Mouse (Mus musculus): ENCODE results near the gene Fbxo46. TPM values are rescaled to one million over a fixed set of nuclear protein-coding genes. Genes with fewer than 3 reads are reported as not detected.

Fbxo46 gene
- total and polyA plus RNA-seq, 2 experiments from 2014 or later = 6.2 to 13.1 TPM

DNA sequence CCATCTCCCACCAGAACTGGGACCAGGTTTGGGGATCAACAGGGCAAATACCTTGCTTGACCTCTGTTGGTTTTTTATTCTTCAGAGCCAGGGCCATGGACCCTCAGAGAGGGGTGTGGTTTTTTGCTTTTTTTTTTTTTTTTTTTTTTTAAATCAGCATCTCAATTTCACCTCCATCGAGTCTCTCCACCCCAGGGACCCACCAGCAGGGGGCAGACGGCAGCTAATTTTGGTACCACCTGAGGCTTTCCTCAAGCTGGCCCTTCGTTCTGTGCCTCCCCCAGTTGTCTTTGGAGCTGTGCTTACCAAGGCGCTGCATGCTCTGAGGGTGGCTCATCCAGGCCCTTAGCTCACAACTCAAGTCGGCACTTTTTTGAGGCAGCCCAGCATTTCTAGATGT is 17.7 kb downstream of the Fbxo46 start:
- Histone ChIP-seq H3K36me3 (replicated peaks; ENCODE audit: control insufficient read depth, insufficient read depth, low read length) (peaks cover 51% of the 10 kb centered on the region), H3K4me3 (ENCODE audit: low read depth, low read length) (no peak overlapping the region), H3K9ac (replicated peaks; ENCODE audit: low read depth, low read length) (no peak overlapping the region), H3K9me3 (replicated peaks; ENCODE audit: control insufficient read depth, low read length) (no peaks in the 10 kb centered on the region), H3K4me1 (ENCODE audit: control insufficient read depth, insufficient read depth) (no peaks in the 10 kb centered on the region), H3K4me2 (ENCODE audit: low read depth, low read length) (no peak overlapping the region), H3K27me3 (ENCODE audit: control insufficient read depth, insufficient read depth, low read length) (no peaks in the 10 kb centered on the region), H3K27ac (ENCODE audit: low read depth) (no peak overlapping the region)
- peak; percentile 53 for TF ChIP-seq CTCF (IDR thresholded peaks at IDR 0.05; ENCODE audit: low read depth)
- no peak for TF ChIP-seq EP300 (IDR thresholded peaks at IDR 0.05; ENCODE audit: low read depth)
- DNase-seq (ENCODE audit: low spot score) = no peak
- ATAC-seq (ENCODE audit: insufficient read depth, low read depth) = no peak
- WGBS = 38% methylated on average over 5 of the region's 5 CpGs

DNA sequence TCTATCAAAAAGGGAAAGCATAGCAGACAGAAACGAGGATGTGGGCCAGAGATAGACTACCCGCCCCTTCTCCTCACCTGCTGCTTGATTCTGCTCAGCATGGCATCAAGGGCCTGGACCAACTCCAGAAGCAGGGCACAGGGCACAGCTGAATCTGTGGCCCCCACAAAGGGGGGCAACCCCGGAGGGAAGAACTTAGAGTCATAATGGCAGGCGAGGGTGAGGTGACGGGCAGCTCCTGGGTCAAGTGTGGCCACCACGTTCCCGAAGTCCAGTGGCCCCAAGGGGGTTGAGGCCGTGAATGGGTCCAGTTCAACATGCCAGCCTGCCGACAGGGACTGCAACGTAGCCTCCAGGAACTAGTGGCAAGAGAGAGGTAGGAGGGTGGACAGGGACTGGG is 27.1 kb downstream of the Fbxo46 start:
- ATAC-seq (ENCODE audit: insufficient read depth, low read depth) = no peak
- WGBS = 82% methylated on average over 10 of the region's 10 CpGs

DNA sequence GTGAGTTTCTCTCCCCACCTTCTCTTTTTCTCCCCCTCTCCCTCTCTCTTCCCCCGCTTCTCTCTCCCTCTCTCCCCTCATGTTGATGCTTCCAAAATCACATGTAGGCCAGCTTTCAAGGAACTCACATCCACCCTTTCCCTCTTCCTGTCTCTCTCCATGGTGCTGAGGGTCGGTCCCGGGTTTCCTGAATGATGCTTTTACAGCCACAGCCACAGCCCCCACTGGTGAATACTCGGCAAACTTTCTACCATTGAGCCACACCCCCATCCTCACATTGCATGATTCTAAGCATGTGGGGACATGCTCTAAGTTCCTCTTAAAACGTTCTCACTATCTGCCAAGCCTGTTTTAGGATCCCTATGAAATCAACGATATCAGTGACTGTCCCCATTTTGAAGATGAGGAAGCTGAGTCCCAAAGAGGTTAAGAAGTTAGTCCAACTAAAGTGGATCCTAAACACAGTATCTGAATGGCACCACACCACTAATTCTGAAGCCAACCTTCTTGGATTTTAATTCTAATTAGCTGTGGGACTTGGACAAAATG is 27.9 kb downstream of the Fbxo46 start:
- Histone ChIP-seq H3K36me3 (replicated peaks; ENCODE audit: control insufficient read depth, insufficient read depth, low read length) (peaks cover 17% of the 10 kb centered on the region), H3K9me3 (replicated peaks; ENCODE audit: control insufficient read depth, low read length) (no peaks in the 10 kb centered on the region), H3K27ac (ENCODE audit: low read depth) (no peak overlapping the region), H3K4me1 (ENCODE audit: control insufficient read depth, insufficient read depth) (peaks cover 16% of the 10 kb centered on the region), H3K4me2 (ENCODE audit: low read depth, low read length) (no peak overlapping the region), H3K4me3 (ENCODE audit: low read depth, low read length) (no peak overlapping the region), H3K27me3 (ENCODE audit: control insufficient read depth, insufficient read depth, low read length) (no peaks in the 10 kb centered on the region), H3K9ac (replicated peaks; ENCODE audit: low read depth, low read length) (no peak overlapping the region)
- DNase-seq (ENCODE audit: low spot score) (no peak), ATAC-seq (ENCODE audit: insufficient read depth, low read depth) (no peak)
- WGBS = 41% methylated on average over 6 of the region's 6 CpGs
- TF ChIP-seq EP300 (IDR thresholded peaks at IDR 0.05; ENCODE audit: low read depth) (no peak), CTCF (IDR thresholded peaks at IDR 0.05; ENCODE audit: low read depth) (no peak)

More for the DNA sequence above, 27.1 kb downstream of the Fbxo46 start:
- TF ChIP-seq EP300 (IDR thresholded peaks at IDR 0.05; ENCODE audit: low read depth) (no peak), CTCF (IDR thresholded peaks at IDR 0.05; ENCODE audit: low read depth) (no peak)
- H3K36me3 ChIP-seq (replicated peaks; ENCODE audit: control insufficient read depth, insufficient read depth, low read length) = peaks cover 10% of the 10 kb centered on the region
- peaks cover 16% of the 10 kb centered on the region for H3K4me1 ChIP-seq (ENCODE audit: control insufficient read depth, insufficient read depth)
- H3K4me2 ChIP-seq (ENCODE audit: low read depth, low read length) = no peak overlapping the region
- no peaks in the 10 kb centered on the region for H3K9me3 ChIP-seq (replicated peaks; ENCODE audit: control insufficient read depth, low read length)
- no peaks in the 10 kb centered on the region for H3K27me3 ChIP-seq (ENCODE audit: control insufficient read depth, insufficient read depth, low read length)
- H3K9ac ChIP-seq (replicated peaks; ENCODE audit: low read depth, low read length) = no peak overlapping the region
- H3K27ac ChIP-seq (ENCODE audit: low read depth) = no peak overlapping the region
- H3K4me3 ChIP-seq (ENCODE audit: low read depth, low read length) = no peak overlapping the region
- no peak for DNase-seq (ENCODE audit: low spot score)

DNA sequence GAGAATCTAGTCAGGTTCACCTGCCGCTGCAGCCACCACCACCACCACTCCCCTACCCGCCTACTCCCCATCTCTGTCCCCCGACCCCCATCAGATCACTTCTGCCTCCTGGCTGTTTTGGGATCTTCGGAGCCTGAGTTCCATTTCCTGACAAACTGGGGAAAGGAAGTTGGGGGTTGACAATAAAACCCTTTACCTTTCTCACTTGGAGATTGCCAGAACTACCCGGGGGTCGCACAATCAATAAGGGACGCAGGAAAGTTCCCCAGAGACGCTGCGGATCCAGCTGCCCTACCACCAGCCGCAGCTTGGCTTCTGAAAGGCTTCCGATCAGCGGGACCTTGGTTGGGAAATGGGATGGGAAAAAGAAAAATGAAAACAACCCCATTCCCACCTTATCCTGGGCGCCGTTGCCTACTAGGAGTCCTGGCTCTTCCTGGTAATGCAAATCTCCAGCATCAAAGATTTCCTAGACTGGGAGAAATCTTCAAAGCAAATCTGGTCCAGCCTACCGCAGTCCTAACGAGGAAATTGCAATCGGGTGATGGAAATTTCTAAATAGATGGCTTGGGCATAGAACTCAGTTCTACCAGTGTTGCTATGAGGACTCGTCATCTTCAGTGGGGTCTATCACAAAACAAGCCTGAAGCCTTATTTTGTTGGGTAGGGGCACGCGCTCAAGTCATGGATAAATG is 28.7 kb downstream of the Fbxo46 start:
- Histone ChIP-seq H3K4me3 (ENCODE audit: low read depth, low read length) (peak overlapping the region; percentile 66), H3K36me3 (replicated peaks; ENCODE audit: control insufficient read depth, insufficient read depth, low read length) (peaks cover 25% of the 10 kb centered on the region), H3K27me3 (ENCODE audit: control insufficient read depth, insufficient read depth, low read length) (no peaks in the 10 kb centered on the region), H3K4me1 (ENCODE audit: control insufficient read depth, insufficient read depth) (peaks cover 16% of the 10 kb centered on the region), H3K9ac (replicated peaks; ENCODE audit: low read depth, low read length) (peak overlapping the region; percentile 24), H3K9me3 (replicated peaks; ENCODE audit: control insufficient read depth, low read length) (no peaks in the 10 kb centered on the region), H3K27ac (ENCODE audit: low read depth) (peak overlapping the region; percentile 77), H3K4me2 (ENCODE audit: low read depth, low read length) (peak overlapping the region; percentile 86)
- ATAC-seq (ENCODE audit: insufficient read depth, low read depth) (no peak), DNase-seq (ENCODE audit: low spot score) (no peak)
- 9% methylated on average over 20 of the region's 20 CpGs for WGBS
- TF ChIP-seq CTCF (IDR thresholded peaks at IDR 0.05; ENCODE audit: low read depth) = no peak
- TF ChIP-seq EP300 (IDR thresholded peaks at IDR 0.05; ENCODE audit: low read depth) = no peak

DNA sequence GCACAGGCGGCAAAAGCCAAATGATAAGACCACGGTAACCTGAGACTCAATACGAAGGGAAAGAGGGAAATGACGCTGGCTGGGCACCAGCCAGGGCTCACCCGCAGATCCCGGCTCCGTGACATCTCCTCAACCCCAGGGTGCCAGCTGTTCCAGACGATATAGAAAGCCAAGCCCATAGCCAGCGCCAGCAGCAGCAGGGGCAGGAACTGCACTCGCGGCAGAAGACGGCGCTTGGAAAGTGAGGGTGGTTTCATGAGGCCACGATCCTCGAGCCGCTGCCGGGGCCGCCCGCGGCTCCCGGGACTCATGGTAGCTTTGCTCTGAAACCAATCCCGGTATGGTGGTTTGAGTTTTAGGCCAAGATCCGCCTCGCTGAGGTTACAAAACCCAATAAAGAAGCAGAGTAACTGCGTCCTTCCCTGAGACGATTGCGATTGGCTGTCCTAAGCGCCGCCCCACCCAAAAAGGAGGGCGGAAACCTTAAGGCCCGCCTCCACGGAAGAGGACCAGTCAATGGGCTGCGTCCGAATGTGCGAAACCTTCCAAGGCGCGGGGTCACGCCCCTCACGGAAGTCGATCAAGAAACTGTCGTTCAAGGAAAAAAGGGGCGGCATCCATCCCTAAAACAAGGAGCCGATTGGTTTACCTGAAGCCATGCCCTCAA is 29.3 kb downstream of the Fbxo46 start, which contains the start of gene Qpctl:
TSS of gene Qpctl (minus strand) at position 417 of the 667 bp plus-strand sequence.
- Histone ChIP-seq H3K27ac (ENCODE audit: low read depth) (peak within 1 kb of the TSS; percentile 77), H3K36me3 (replicated peaks; ENCODE audit: control insufficient read depth, insufficient read depth, low read length) (peaks cover 31% of the 10 kb centered on the region), H3K9ac (replicated peaks; ENCODE audit: low read depth, low read length) (peak within 1 kb of the TSS; percentile 60), H3K4me2 (ENCODE audit: low read depth, low read length) (peak within 1 kb of the TSS; percentile 86), H3K27me3 (ENCODE audit: control insufficient read depth, insufficient read depth, low read length) (no peaks in the 10 kb centered on the region), H3K4me1 (ENCODE audit: control insufficient read depth, insufficient read depth) (peaks cover 16% of the 10 kb centered on the region), H3K4me3 (ENCODE audit: low read depth, low read length) (peak within 1 kb of the TSS; percentile 66), H3K9me3 (replicated peaks; ENCODE audit: control insufficient read depth, low read length) (no peaks in the 10 kb centered on the region)
- 0% methylated on average over 43 of the region's 43 CpGs for WGBS
- DNase-seq (ENCODE audit: low spot score) (peak; percentile 98), ATAC-seq (ENCODE audit: insufficient read depth, low read depth) (peak; percentile 97)
- TF ChIP-seq EP300 (IDR thresholded peaks at IDR 0.05; ENCODE audit: low read depth) = no peak
